Mouse (Mus musculus): ENCODE data around the gene 4931414P19Rik. TPM values are rescaled to one million over a fixed set of nuclear protein-coding genes. Genes with fewer than 3 reads are reported as not detected.

Gene 4931414P19Rik
- total and polyA plus RNA-seq, 3 experiments, result 1.5 to 2.9 (median 2.7) TPM

- no peak overlapping the region for H3K9ac ChIP-seq (ENCODE audit: insufficient read depth, low read depth)
- H3K27me3 ChIP-seq (replicated peaks), result peaks cover 3% of the 10 kb centered on the region
- peaks cover 0 to 17% of the 10 kb centered on the region in 2 experiments; a peak in 1 of 4 replicates for H3K4me1 ChIP-seq (ENCODE audit: control insufficient read depth in 1 of 2, insufficient read depth in 2 of 2)
- in situ Hi-C loops (cut with MboI; ENCODE audit: low pct_ligation_motif_present, low pct_unique_long_range_greater_than_20kb, low sequenced_read_pairs), result loop anchor here (10.0 kb wide), 1 partner anchor 58 kb away; no protein-coding TSS in a partner anchor
- no peak for TF ChIP-seq USF1 (IDR thresholded peaks at IDR 0.05; ENCODE audit: low read depth, low read length)
- TF ChIP-seq TCF12 (IDR thresholded peaks at IDR 0.05; ENCODE audit: low read depth, low read length), result no peak
- TF ChIP-seq ZMIZ1 (IDR thresholded peaks at IDR 0.05; ENCODE audit: low read depth, low read length), result no peak
- no peak for TF ChIP-seq RCOR1 (conservative IDR thresholded peaks at IDR 0.05; ENCODE audit: low read depth, low read length)
- no peak for TF ChIP-seq GABPA (IDR thresholded peaks at IDR 0.05; ENCODE audit: insufficient replicate concordance, low read depth, low read length)
- no peak for TF ChIP-seq SMC3 (IDR thresholded peaks at IDR 0.05; ENCODE audit: low read depth, low read length)
- no peak for TF ChIP-seq CHD2 (IDR thresholded peaks at IDR 0.05; ENCODE audit: low read length)
- no peak for TF ChIP-seq MYC (IDR thresholded peaks at IDR 0.05; ENCODE audit: low read depth, low read length)
- no peak for TF ChIP-seq ZKSCAN1 (IDR thresholded peaks at IDR 0.05; ENCODE audit: borderline replicate concordance, low read depth, low read length)
- TF ChIP-seq MAZ (IDR thresholded peaks at IDR 0.05; ENCODE audit: low read depth, low read length), result no peak
- no peak for TF ChIP-seq TBP (conservative IDR thresholded peaks at IDR 0.05; ENCODE audit: low read depth, low read length)
- no peak for TF ChIP-seq IRF4 (IDR thresholded peaks at IDR 0.05; ENCODE audit: low read depth, low read length)
- no peak for TF ChIP-seq NELFE (IDR thresholded peaks at IDR 0.05; ENCODE audit: low read depth, low read length)
- no peak for TF ChIP-seq JUND (conservative IDR thresholded peaks at IDR 0.05; ENCODE audit: low read depth, low read length)
- TF ChIP-seq RAD21 (IDR thresholded peaks at IDR 0.05; ENCODE audit: low read depth, low read length), result no peak
- no peak for TF ChIP-seq E2F4 (IDR thresholded peaks at IDR 0.05; ENCODE audit: insufficient replicate concordance, low read depth, low read length)
- no peak for TF ChIP-seq ETS1 (conservative IDR thresholded peaks at IDR 0.05; ENCODE audit: low read depth, low read length)
- no peak for TF ChIP-seq BHLHE40 (IDR thresholded peaks at IDR 0.05; ENCODE audit: low read depth, low read length)
- dilution Hi-C loops (cut with MboI; ENCODE audit: extremely low pct_ligation_motif_present, extremely low pct_unique_long_range_greater_than_20kb, low sequenced_read_pairs), result no loop called here
- DNase-seq (ENCODE audit: extremely low read depth), result no peak
- peaks cover 26% of the 10 kb centered on the region for H3K9me3 ChIP-seq (replicated peaks; ENCODE audit: low read length)
- no peaks in the 10 kb centered on the region for H3K36me3 ChIP-seq (replicated peaks in 1 of 2; ENCODE audit: control insufficient read depth in 1 of 2, insufficient read depth in 1 of 2, low read length in 1 of 2)
- no peak overlapping the region for H3K27ac ChIP-seq (ENCODE audit: insufficient read depth, low read depth)
- H3K79me2 ChIP-seq (replicated peaks; ENCODE audit: control insufficient read depth, extremely low read depth, insufficient read depth, poor library complexity, severe bottlenecking), result no peaks in the 10 kb centered on the region
- H3K4me2 ChIP-seq (ENCODE audit: insufficient read depth, low read depth, poor library complexity, severe bottlenecking), result no peak overlapping the region
- no peak overlapping the region for H3K4me3 ChIP-seq (replicated peaks in 1 of 3; ENCODE audit: low read depth in 2 of 3, low read length in 2 of 3, poor library complexity in 1 of 3)
Measured at GRCm38 (mm10) chr14:54576241-54577088, 29.3 kb downstream of the 4931414P19Rik start.

GRCm38 (mm10) chr14:54575631-54576030 lies 30.2 kb downstream of the 4931414P19Rik start:
- peaks cover 26% of the 10 kb centered on the region for H3K9me3 ChIP-seq (replicated peaks; ENCODE audit: low read length)
- in situ Hi-C loops (cut with MboI; ENCODE audit: low pct_ligation_motif_present, low pct_unique_long_range_greater_than_20kb, low sequenced_read_pairs), result loop anchor here (10.0 kb wide), 1 partner anchor 59 kb away; no protein-coding TSS in a partner anchor
- H3K4me1 ChIP-seq (ENCODE audit: control insufficient read depth in 1 of 2, insufficient read depth in 2 of 2), result peaks cover 0 to 17% of the 10 kb centered on the region in 2 experiments; a peak in 1 of 4 replicates
- H3K4me3 ChIP-seq (replicated peaks in 1 of 3; ENCODE audit: low read depth in 2 of 3, low read length in 2 of 3, poor library complexity in 1 of 3), result no peak overlapping the region
- H3K79me2 ChIP-seq (replicated peaks; ENCODE audit: control insufficient read depth, extremely low read depth, insufficient read depth, poor library complexity, severe bottlenecking), result no peaks in the 10 kb centered on the region
- dilution Hi-C loops (cut with MboI; ENCODE audit: extremely low pct_ligation_motif_present, extremely low pct_unique_long_range_greater_than_20kb, low sequenced_read_pairs), result no loop called here
- no peak overlapping the region for H3K9ac ChIP-seq (ENCODE audit: insufficient read depth, low read depth)
- no peak overlapping the region for H3K4me2 ChIP-seq (ENCODE audit: insufficient read depth, low read depth, poor library complexity, severe bottlenecking)
- peaks cover 3% of the 10 kb centered on the region for H3K27me3 ChIP-seq (replicated peaks)
- TF ChIP-seq JUN (IDR thresholded peaks at IDR 0.05; ENCODE audit: insufficient read depth, low read depth, low read length) (no peak), SIN3A (IDR thresholded peaks at IDR 0.05; ENCODE audit: low read length) (no peak), BHLHE40 (IDR thresholded peaks at IDR 0.05; ENCODE audit: low read depth, low read length) (no peak), TCF12 (IDR thresholded peaks at IDR 0.05; ENCODE audit: low read depth, low read length) (no peak), ZNF384 (IDR thresholded peaks at IDR 0.05; ENCODE audit: low read depth, low read length) (no peak), KAT2A (IDR thresholded peaks at IDR 0.05; ENCODE audit: insufficient replicate concordance, low read length) (no peak), CHD1 (IDR thresholded peaks at IDR 0.05; ENCODE audit: low read depth, low read length) (no peak), MAFK (IDR thresholded peaks at IDR 0.05; ENCODE audit: insufficient replicate concordance, low read length) (no peak), IRF4 (IDR thresholded peaks at IDR 0.05; ENCODE audit: low read depth, low read length) (no peak), TBP (conservative IDR thresholded peaks at IDR 0.05; ENCODE audit: low read depth, low read length) (no peak), MAX (IDR thresholded peaks at IDR 0.05; ENCODE audit: low read length) (no peak), MXI1 (IDR thresholded peaks at IDR 0.05; ENCODE audit: low read depth, low read length) (no peak), ZKSCAN1 (IDR thresholded peaks at IDR 0.05; ENCODE audit: borderline replicate concordance, low read depth, low read length) (no peak), MAZ (IDR thresholded peaks at IDR 0.05; ENCODE audit: low read depth, low read length) (no peak), CHD2 (IDR thresholded peaks at IDR 0.05; ENCODE audit: low read length) (no peak)
- no peak for DNase-seq (ENCODE audit: extremely low read depth)
- H3K36me3 ChIP-seq (replicated peaks in 1 of 2; ENCODE audit: control insufficient read depth in 1 of 2, insufficient read depth in 1 of 2, low read length in 1 of 2), result no peaks in the 10 kb centered on the region
- no peak overlapping the region for H3K27ac ChIP-seq (ENCODE audit: insufficient read depth, low read depth)
